Mouse (Mus musculus) cerebellum, adult 11-12 months (tissue): Measurements from ENCODE around the gene Atp2a1.
"Not testable (repeated sequence)": the region's sequence is repeated elsewhere in the genome, so short reads cannot be mapped to it uniquely, and the experiment has no call there.

Experiments used
- DNase-seq: peaks from one replicate; pipeline ENCODE4 v3.0.0; 2022

Atp2a1 gene

GRCm38 (mm10) chr7:126448481-126448880, 14.4 kb downstream of the Atp2a1 start:
- DNase-seq = no peak

- DNase-seq = no peak
Measured at GRCm38 (mm10) chr7:126446217-126446616, 16.7 kb downstream of the Atp2a1 start.

- no peak for DNase-seq
Measured at GRCm38 (mm10) chr7:126445104-126445815, 17.6 kb downstream of the Atp2a1 start.

- no peak for DNase-seq
Measured at GRCm38 (mm10) chr7:126444536-126444935, 18.4 kb downstream of the Atp2a1 start.

GRCm38 (mm10) chr7:126443997-126444396, 18.9 kb downstream of the Atp2a1 start:
- DNase-seq = no peak

- DNase-seq = no peak
Measured at GRCm38 (mm10) chr7:126440134-126440533, 22.8 kb downstream of the Atp2a1 start.

- peak; percentile 31 for DNase-seq
Measured at GRCm38 (mm10) chr7:126436851-126437250, 26.1 kb downstream of the Atp2a1 start.

GRCm38 (mm10) chr7:126435801-126436200, 27.1 kb downstream of the Atp2a1 start:
- no peak for DNase-seq

GRCm38 (mm10) chr7:126434726-126435125, 28.2 kb downstream of the Atp2a1 start:
- DNase-seq = no peak

GRCm38 (mm10) chr7:126430167-126430566, 32.7 kb downstream of the Atp2a1 start:
- DNase-seq = no peak

- DNase-seq = no peak
Measured at GRCm38 (mm10) chr7:126429503-126429898, 33.4 kb downstream of the Atp2a1 start.

GRCm38 (mm10) chr7:126428631-126429502, 34.0 kb downstream of the Atp2a1 start, which contains the start of gene Rabep2:
TSS of gene Rabep2 (plus strand) at chr7:126428759.
- DNase-seq = peak; percentile 94

- peak; percentile 19 for DNase-seq
Measured at GRCm38 (mm10) chr7:126428154-126428553, 34.8 kb downstream of the Atp2a1 start.

GRCm38 (mm10) chr7:126427323-126427860, 35.5 kb downstream of the Atp2a1 start:
- peak; percentile 34 for DNase-seq

GRCm38 (mm10) chr7:126424161-126424560, 38.7 kb downstream of the Atp2a1 start:
- DNase-seq = no peak

GRCm38 (mm10) chr7:126421756-126422155, 41.2 kb downstream of the Atp2a1 start:
- no peak for DNase-seq

- DNase-seq = no peak
Measured at GRCm38 (mm10) chr7:126418496-126418895, 44.4 kb downstream of the Atp2a1 start.

GRCm38 (mm10) chr7:126417606-126418005, 45.3 kb downstream of the Atp2a1 start:
- no peak for DNase-seq

GRCm38 (mm10) chr7:126417045-126417444, 45.9 kb downstream of the Atp2a1 start:
- no peak for DNase-seq

GRCm38 (mm10) chr7:126416615-126417014, 46.3 kb downstream of the Atp2a1 start:
- no peak for DNase-seq

- no peak for DNase-seq
Measured at GRCm38 (mm10) chr7:126414725-126415124, 48.2 kb downstream of the Atp2a1 start, which contains the start of gene Cd19. TSS of gene Cd19 (minus strand) at chr7:126414889.

- DNase-seq = no peak
Measured at GRCm38 (mm10) chr7:126411061-126411460, 51.8 kb downstream of the Atp2a1 start.

- no peak for DNase-seq
Measured at GRCm38 (mm10) chr7:126408686-126409085, 54.2 kb downstream of the Atp2a1 start.

GRCm38 (mm10) chr7:126402518-126402917, 60.4 kb downstream of the Atp2a1 start:
- DNase-seq = not testable (repeated sequence)
